Mouse (Mus musculus): ENCODE measurements around the gene Arhgef3. TPM values are rescaled to one million over a fixed set of nuclear protein-coding genes. Genes with fewer than 3 reads are reported as not detected.

The Arhgef3 gene
- total and polyA plus RNA-seq, 3 experiments, result 6.7 to 15.2 (median 11.9) TPM

- Histone ChIP-seq H3K4me3 (ENCODE audit: low read depth, low read length) (peak overlapping the region; percentile 82), H3K27me3 (ENCODE audit: insufficient read depth, low read length) (peaks cover 28% of the 10 kb centered on the region), H3K9me3 (replicated peaks) (no peaks in the 10 kb centered on the region), H3K4me1 (ENCODE audit: insufficient read depth, low read depth, low read length) (peaks cover 60% of the 10 kb centered on the region), H3K36me3 (replicated peaks) (peaks cover 3% of the 10 kb centered on the region)
- ATAC-seq (ENCODE audit: extremely low read depth, insufficient number of reproducible peaks, low FRiP score, poor library complexity, severe bottlenecking) (no peak), DNase-seq (ENCODE audit: low spot score) (no peak)
- TF ChIP-seq GATA2 (IDR thresholded peaks at IDR 0.05; ENCODE audit: borderline replicate concordance, low read depth, low read length) (no peak), GATA1 (IDR thresholded peaks at IDR 0.05; ENCODE audit: borderline replicate concordance, low read length) (no peak), TAL1 (conservative IDR thresholded peaks at IDR 0.05; ENCODE audit: low read depth, low read length) (no peak), CTCF (IDR thresholded peaks at IDR 0.05; ENCODE audit: low read depth, low read length) (no peak), POLR2AphosphoS5 (IDR thresholded peaks at IDR 0.05; ENCODE audit: insufficient replicate concordance, low read depth, low read length) (no peak)
Observed at GRCm38 (mm10) chr14:27336208-27337114, 221.8 kb downstream of the Arhgef3 start.

DNA sequence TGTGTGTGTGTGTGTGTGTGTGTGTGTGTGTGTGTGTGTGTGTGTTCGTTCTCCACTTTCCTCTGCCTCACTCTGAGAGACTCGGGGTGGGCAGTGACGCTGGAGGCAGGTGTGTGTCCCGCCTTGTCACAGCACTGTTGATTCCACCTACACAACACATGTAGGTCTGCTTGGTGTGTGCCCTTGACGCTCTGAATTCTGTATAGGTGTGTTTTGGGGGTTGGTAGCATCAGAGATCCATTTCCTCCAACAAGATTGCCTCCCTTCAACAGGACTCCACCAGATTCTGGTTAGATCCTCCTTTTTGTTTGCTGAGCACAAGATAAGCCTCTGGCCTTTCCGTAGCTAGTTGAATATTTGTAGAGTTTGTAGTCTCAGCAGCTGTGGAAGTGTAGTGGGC is 222.5 kb downstream of the Arhgef3 start:
- DNase-seq (ENCODE audit: low spot score), result no peak
- H3K27me3 ChIP-seq (ENCODE audit: insufficient read depth, low read length), result peaks cover 21% of the 10 kb centered on the region
- H3K4me3 ChIP-seq (ENCODE audit: low read depth, low read length), result peak overlapping the region; percentile 82
- peaks cover 62% of the 10 kb centered on the region for H3K4me1 ChIP-seq (ENCODE audit: insufficient read depth, low read depth, low read length)
- peaks cover 3% of the 10 kb centered on the region for H3K36me3 ChIP-seq (replicated peaks)
- H3K9me3 ChIP-seq (replicated peaks), result no peaks in the 10 kb centered on the region
- no peak for TF ChIP-seq TAL1 (conservative IDR thresholded peaks at IDR 0.05; ENCODE audit: low read depth, low read length)
- TF ChIP-seq CTCF (IDR thresholded peaks at IDR 0.05; ENCODE audit: low read depth, low read length), result no peak
- no peak for TF ChIP-seq POLR2AphosphoS5 (IDR thresholded peaks at IDR 0.05; ENCODE audit: insufficient replicate concordance, low read depth, low read length)
- TF ChIP-seq GATA1 (IDR thresholded peaks at IDR 0.05; ENCODE audit: borderline replicate concordance, low read length), result no peak
- no peak for TF ChIP-seq GATA2 (IDR thresholded peaks at IDR 0.05; ENCODE audit: borderline replicate concordance, low read depth, low read length)
- ATAC-seq (ENCODE audit: extremely low read depth, insufficient number of reproducible peaks, low FRiP score, poor library complexity, severe bottlenecking), result no peak

DNA sequence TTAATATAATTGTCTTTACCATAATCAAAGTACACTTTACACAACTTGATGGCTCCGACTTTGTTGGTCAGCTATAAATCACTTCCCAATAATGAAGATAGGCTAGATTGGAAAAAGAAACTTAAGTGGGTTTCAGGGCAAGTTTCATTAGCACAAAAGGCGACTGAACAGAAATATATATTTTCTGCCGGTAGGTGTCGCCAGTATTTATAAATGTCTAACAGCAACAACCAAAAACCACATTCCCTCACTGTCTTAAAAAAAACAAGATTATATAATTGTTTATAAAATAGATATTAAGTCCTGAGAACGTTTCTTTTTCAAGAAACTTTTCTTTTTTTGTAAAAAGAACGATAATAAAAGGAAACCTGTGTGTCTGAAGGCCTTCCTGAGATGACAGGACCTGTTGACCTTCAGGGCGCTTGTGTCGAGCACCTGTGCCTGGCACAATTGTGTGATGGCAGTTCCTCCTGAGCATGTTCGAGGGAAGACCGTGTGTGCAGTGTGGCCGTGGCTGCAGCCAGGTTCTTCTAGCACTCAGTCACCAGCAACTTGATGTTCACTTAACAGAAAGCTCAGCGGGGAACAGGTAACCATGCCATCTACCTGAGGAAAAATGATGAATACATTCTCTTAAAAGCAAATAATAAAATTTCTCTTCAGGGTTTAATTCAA is 223.5 kb downstream of the Arhgef3 start:
- Histone ChIP-seq H3K27me3 (ENCODE audit: insufficient read depth, low read length) (peaks cover 17% of the 10 kb centered on the region; the same call in 1 of the 2 replicates), H3K4me1 (ENCODE audit: insufficient read depth, low read depth, low read length) (peaks cover 67% of the 10 kb centered on the region), H3K36me3 (replicated peaks) (peaks cover 3% of the 10 kb centered on the region), H3K9me3 (replicated peaks) (no peaks in the 10 kb centered on the region), H3K4me3 (ENCODE audit: low read depth, low read length) (peak overlapping the region; percentile 52; the same call in 1 of the 2 replicates)
- TF ChIP-seq CTCF (IDR thresholded peaks at IDR 0.05; ENCODE audit: low read depth, low read length) (no peak), GATA1 (IDR thresholded peaks at IDR 0.05; ENCODE audit: borderline replicate concordance, low read length) (no peak), TAL1 (conservative IDR thresholded peaks at IDR 0.05; ENCODE audit: low read depth, low read length) (no peak), POLR2AphosphoS5 (IDR thresholded peaks at IDR 0.05; ENCODE audit: insufficient replicate concordance, low read depth, low read length) (no peak), GATA2 (IDR thresholded peaks at IDR 0.05; ENCODE audit: borderline replicate concordance, low read depth, low read length) (no peak)
- ATAC-seq (ENCODE audit: extremely low read depth, insufficient number of reproducible peaks, low FRiP score, poor library complexity, severe bottlenecking) (no peak), DNase-seq (ENCODE audit: low spot score) (no peak)

DNA sequence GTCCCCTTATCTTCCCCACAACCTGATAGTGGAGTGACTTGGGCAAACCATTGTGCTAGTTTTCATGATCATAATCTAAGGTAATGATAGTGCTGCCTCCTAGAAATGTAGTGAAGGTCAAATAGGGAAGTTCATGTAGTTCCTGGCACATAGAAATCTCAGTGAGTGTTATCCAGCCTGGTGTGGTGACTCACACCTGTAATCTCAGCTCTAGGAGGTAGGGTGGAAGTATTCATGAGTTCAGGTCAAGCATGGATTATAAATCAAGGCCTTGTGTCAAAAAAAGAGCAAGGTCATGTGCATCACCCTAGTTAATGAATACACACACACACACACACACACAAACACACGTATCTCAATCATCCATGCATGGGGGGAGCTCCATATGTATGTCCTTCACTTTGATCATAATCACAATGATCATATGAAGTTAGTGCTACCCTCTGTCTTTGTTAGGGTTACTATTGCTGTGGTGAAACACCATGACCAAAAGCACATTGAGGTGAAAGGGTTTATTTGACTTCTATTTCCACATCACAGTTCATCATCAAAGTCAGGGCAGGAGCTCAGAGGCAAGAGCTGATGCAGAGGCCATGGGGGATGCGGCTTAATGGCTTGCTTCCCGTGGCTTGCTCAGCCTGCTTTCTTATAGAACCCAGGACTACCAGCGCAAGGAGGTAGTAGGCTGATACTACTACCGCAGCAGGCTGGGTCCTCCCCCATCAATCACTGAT is 226.2 kb downstream of the Arhgef3 start:
- Histone ChIP-seq H3K4me1 (ENCODE audit: insufficient read depth, low read depth, low read length) (peaks cover 75% of the 10 kb centered on the region), H3K27me3 (ENCODE audit: insufficient read depth, low read length) (peaks cover 8% of the 10 kb centered on the region; the same call in 1 of the 2 replicates), H3K9me3 (replicated peaks) (0 out of 2 replicates have a peak, but pooled peaks cover 2% of the 10 kb centered on the region), H3K4me3 (ENCODE audit: low read depth, low read length) (no peak overlapping the region), H3K36me3 (replicated peaks) (peaks cover 9% of the 10 kb centered on the region)
- no peak for DNase-seq (ENCODE audit: low spot score)
- ATAC-seq (ENCODE audit: extremely low read depth, insufficient number of reproducible peaks, low FRiP score, poor library complexity, severe bottlenecking), result no peak
- TF ChIP-seq GATA1 (IDR thresholded peaks at IDR 0.05; ENCODE audit: borderline replicate concordance, low read length) (no peak), GATA2 (IDR thresholded peaks at IDR 0.05; ENCODE audit: borderline replicate concordance, low read depth, low read length) (no peak), TAL1 (conservative IDR thresholded peaks at IDR 0.05; ENCODE audit: low read depth, low read length) (no peak), POLR2AphosphoS5 (IDR thresholded peaks at IDR 0.05; ENCODE audit: insufficient replicate concordance, low read depth, low read length) (no peak), CTCF (IDR thresholded peaks at IDR 0.05; ENCODE audit: low read depth, low read length) (no peak)

DNA sequence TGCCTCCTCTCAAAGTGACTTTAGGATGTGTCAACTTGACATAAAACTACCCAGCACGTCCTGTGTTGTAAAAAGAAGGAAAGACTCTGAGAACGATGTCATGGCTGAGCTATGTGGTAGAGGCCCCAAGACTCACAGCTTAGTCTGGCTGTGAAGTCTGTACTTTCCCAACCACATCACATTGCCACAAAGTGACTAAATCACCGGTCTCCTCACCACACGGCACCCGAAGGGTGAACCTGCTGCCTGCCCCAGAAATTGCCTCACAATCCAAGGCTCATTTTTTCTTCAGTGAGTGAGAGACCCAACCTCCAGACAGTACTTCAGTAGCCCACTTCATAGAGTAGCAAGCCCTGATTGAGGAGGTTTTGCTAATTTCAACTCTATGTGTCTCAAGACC is 226.8 kb downstream of the Arhgef3 start:
- H3K9me3 ChIP-seq (replicated peaks), result 0 out of 2 replicates have a peak, but pooled peaks cover 2% of the 10 kb centered on the region
- no peak for ATAC-seq (ENCODE audit: extremely low read depth, insufficient number of reproducible peaks, low FRiP score, poor library complexity, severe bottlenecking)
- TF ChIP-seq TAL1 (conservative IDR thresholded peaks at IDR 0.05; ENCODE audit: low read depth, low read length) (no peak), GATA2 (IDR thresholded peaks at IDR 0.05; ENCODE audit: borderline replicate concordance, low read depth, low read length) (no peak), CTCF (IDR thresholded peaks at IDR 0.05; ENCODE audit: low read depth, low read length) (no peak), GATA1 (IDR thresholded peaks at IDR 0.05; ENCODE audit: borderline replicate concordance, low read length) (no peak), POLR2AphosphoS5 (IDR thresholded peaks at IDR 0.05; ENCODE audit: insufficient replicate concordance, low read depth, low read length) (no peak)
- peaks cover 9% of the 10 kb centered on the region for H3K36me3 ChIP-seq (replicated peaks)
- DNase-seq (ENCODE audit: low spot score), result no peak
- H3K4me3 ChIP-seq (ENCODE audit: low read depth, low read length), result no peak overlapping the region; the same call in 1 of the 2 replicates
- peaks cover 2% of the 10 kb centered on the region; the same call in 1 of the 2 replicates for H3K27me3 ChIP-seq (ENCODE audit: insufficient read depth, low read length)
- peaks cover 73% of the 10 kb centered on the region for H3K4me1 ChIP-seq (ENCODE audit: insufficient read depth, low read depth, low read length)

Measured in G1E (cell line).